14 mouse cellular contexts compared by ENCODE assay signal in the genomic region with DNA sequence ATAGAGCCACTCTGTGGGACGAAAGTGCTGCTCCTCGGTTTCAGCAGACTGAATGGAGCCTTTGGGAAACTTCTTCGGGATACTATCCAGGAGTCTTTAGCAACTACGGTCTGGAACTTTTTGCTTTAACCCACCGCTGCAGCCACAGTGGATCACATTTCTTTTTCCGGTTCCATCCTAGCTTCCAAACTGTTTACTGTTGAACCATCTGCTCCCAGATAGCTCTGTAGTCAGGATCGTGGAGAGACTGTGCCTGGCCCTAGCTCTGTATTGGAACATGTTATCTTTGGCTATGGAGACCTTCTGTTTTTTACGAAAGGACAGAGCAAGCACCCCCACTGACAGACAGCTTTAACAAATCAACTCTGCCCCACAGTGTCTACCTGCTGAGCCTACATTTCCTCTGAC. TPM values are rescaled to one million over a fixed set of nuclear protein-coding genes. Genes with fewer than 3 reads are reported as not detected.
DNase-seq lines count a peak whose midpoint lies in the region; ATAC-seq lines count a peak whose summit lies in the region.
"Had no signal": no experiment of that assay in that cellular context is flagged by ENCODE, and none has a peak within 500 bp of the region (broad histone marks: within the 10 kb centered on the region; RNA-seq: fewer than 3 reads in every experiment).

No protein-coding gene starts in this region.

- WGBS in heart, embryonic 13.5 days = 54% methylated on average over 8 of the region's 8 CpGs
- WGBS in limb, embryonic 15.5 days = 45% methylated on average over 8 of the region's 8 CpGs

- no peak overlapping the region for H3K4me2 ChIP-seq in heart, embryonic 13.5 days
- H3K4me2 ChIP-seq in limb, embryonic 15.5 days = no peak overlapping the region
- H3K4me2 ChIP-seq: midbrain, embryonic 12.5 days had no signal

- no peak overlapping the region for H3K4me3 ChIP-seq in heart, embryonic 13.5 days
- no peak overlapping the region for H3K4me3 ChIP-seq in limb, embryonic 15.5 days
- H3K4me3 ChIP-seq: midbrain, embryonic 12.5 days had no signal

- ATAC-seq in heart, embryonic 13.5 days (ENCODE audit: extremely low read depth, insufficient number of reproducible peaks, low FRiP score, low TSS enrichment) = no peak
- ATAC-seq in limb, embryonic 15.5 days (ENCODE audit: insufficient number of reproducible peaks, low FRiP score, low TSS enrichment, low read depth) = no peak
- ATAC-seq: hindbrain, embryonic 16.5 days; lung, postnatal 0 days had no signal

- H3K4me1 ChIP-seq in heart, embryonic 13.5 days = peaks cover 38% of the 10 kb centered on the region
- peaks cover 21% of the 10 kb centered on the region for H3K4me1 ChIP-seq in limb, embryonic 15.5 days
- H3K4me1 ChIP-seq: midbrain, embryonic 12.5 days had no signal

- H3K36me3 ChIP-seq in heart, embryonic 13.5 days = no peaks in the 10 kb centered on the region
- H3K36me3 ChIP-seq in limb, embryonic 15.5 days = no peaks in the 10 kb centered on the region
- H3K36me3 ChIP-seq: midbrain, embryonic 12.5 days had no signal

- peak overlapping the region; percentile 12; the same call in 1 of the 2 replicates for H3K9ac ChIP-seq in heart, embryonic 13.5 days
- H3K9ac ChIP-seq in limb, embryonic 15.5 days = no peak overlapping the region
- H3K9ac ChIP-seq: midbrain, embryonic 12.5 days had no signal

- H3K27me3 ChIP-seq in heart, embryonic 13.5 days (replicated peaks) = no peaks in the 10 kb centered on the region
- no peaks in the 10 kb centered on the region for H3K27me3 ChIP-seq in limb, embryonic 15.5 days
- H3K27me3 ChIP-seq: CH12.LX; midbrain, embryonic 12.5 days had no signal

- H3K27ac ChIP-seq in heart, embryonic 13.5 days (replicated peaks) = no peak overlapping the region; the same call in 1 of the 2 replicates
- peak overlapping the region; percentile 64 for H3K27ac ChIP-seq in limb, embryonic 15.5 days
- H3K27ac ChIP-seq: midbrain, embryonic 12.5 days had no signal

- DNase-seq in heart, postnatal 25 days (ENCODE audit: low spot score) = no peak
- peak; percentile 56 for DNase-seq in cerebellum, adult 11 months
- peak; percentile 85 for DNase-seq in cerebellum, adult 9-11 months
- no peak for DNase-seq in kidney, adult 8-10 months
- DNase-seq in adrenal gland, postnatal 10 days = no peak
- DNase-seq: adrenal gland, postnatal 36 days; kidney, postnatal 10 days; layer of hippocampus, postnatal 36 days had no signal

- no peaks in the 10 kb centered on the region for H3K9me3 ChIP-seq in heart, embryonic 13.5 days
- no peaks in the 10 kb centered on the region for H3K9me3 ChIP-seq in limb, embryonic 15.5 days
- H3K9me3 ChIP-seq: midbrain, embryonic 12.5 days had no signal

- intact Hi-C loops in heart, postnatal 25 days (cut with DNase I) = no loop called here

RNA-seq across cellular contexts. Expression of gene Fam208a, which starts 57.0 kb away (rescaled TPM):
- 8.2 and 8.5 TPM in 2 replicates for polyA plus RNA-seq in heart, embryonic 13.5 days (2015; fragmentation: Nextera tagmentation; extraction: Ambion mirVana)
- 10 to 100 TPM; 10.2 to 12.4 TPM for total RNA-seq in heart, postnatal 25 days (2021)
- 10.3 and 12.5 TPM in 2 replicates for polyA plus RNA-seq in limb, embryonic 15.5 days (2015; fragmentation: Nextera tagmentation; extraction: Ambion mirVana)
- total RNA-seq in adrenal gland, postnatal 10 days (2021) = 10 to 100 TPM; 19.8 to 24.2 TPM

Comparison
In these comparisons a context has a peak if more than half of its experiments do, and no peak if none do; other contexts are left out.
1. DNase-seq: peak in cerebellum, adult 11 months (single experiment) and cerebellum, adult 9-11 months (single experiment); none in heart, postnatal 25 days (single experiment), kidney, adult 8-10 months (0 of 2) and adrenal gland, postnatal 10 days (single experiment).